Mouse (Mus musculus): Measurements from ENCODE around the gene Podxl.

Podxl gene

GRCm38 (mm10) chr6:31524647-31525046, 39.1 kb downstream of the Podxl start:
- no peak for DNase-seq (ENCODE audit: extremely low read depth, insufficient read length, low spot score)

GRCm38 (mm10) chr6:31524121-31524520, 39.7 kb downstream of the Podxl start:
- DNase-seq (ENCODE audit: extremely low read depth, insufficient read length, low spot score), result no peak

DNA sequence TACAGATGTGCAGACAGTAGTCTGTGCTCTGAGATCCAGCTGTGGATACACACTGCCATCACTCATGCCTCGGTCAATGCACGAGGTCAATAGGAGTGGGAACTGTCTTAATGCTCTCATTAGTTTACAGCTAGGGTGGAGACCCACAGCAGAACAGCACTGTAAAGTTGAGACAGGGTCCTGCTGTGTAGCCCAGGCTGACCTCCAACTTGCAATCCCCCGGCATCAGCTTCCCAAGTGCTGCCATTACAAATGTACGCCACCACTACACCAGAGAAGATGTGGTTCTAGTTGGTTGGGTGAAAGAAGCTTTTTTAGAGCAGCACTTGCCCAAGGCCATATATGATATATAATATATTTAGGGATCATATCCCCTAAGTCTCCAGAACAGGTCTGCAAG, 40.1 kb downstream of the Podxl start:
- no peak for DNase-seq (ENCODE audit: extremely low read depth, insufficient read length, low spot score)

DNA sequence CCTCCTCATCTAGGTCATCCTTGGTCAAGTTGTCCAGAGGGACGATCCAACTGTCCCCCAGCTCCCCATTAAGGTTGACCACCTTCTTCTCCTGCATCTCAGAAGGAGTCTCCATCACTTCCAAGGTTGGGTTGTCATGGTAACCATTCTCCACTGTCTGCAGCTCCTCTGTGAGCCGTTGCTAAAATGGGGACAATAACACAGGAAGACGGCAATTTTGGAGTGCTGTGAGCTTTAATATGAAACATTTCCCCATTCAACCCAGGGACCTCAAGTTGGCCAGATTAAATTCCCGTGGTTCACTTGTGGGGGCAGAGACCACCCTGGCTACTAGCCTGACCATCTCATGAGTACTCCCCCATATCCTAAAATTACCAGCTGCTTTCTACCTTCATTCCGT, 40.7 kb downstream of the Podxl start:
- DNase-seq (ENCODE audit: extremely low read depth, insufficient read length, low spot score), result no peak

- no peak for DNase-seq (ENCODE audit: extremely low read depth, insufficient read length, low spot score)
Observed at GRCm38 (mm10) chr6:31522478-31522877, 41.3 kb downstream of the Podxl start.

DNA sequence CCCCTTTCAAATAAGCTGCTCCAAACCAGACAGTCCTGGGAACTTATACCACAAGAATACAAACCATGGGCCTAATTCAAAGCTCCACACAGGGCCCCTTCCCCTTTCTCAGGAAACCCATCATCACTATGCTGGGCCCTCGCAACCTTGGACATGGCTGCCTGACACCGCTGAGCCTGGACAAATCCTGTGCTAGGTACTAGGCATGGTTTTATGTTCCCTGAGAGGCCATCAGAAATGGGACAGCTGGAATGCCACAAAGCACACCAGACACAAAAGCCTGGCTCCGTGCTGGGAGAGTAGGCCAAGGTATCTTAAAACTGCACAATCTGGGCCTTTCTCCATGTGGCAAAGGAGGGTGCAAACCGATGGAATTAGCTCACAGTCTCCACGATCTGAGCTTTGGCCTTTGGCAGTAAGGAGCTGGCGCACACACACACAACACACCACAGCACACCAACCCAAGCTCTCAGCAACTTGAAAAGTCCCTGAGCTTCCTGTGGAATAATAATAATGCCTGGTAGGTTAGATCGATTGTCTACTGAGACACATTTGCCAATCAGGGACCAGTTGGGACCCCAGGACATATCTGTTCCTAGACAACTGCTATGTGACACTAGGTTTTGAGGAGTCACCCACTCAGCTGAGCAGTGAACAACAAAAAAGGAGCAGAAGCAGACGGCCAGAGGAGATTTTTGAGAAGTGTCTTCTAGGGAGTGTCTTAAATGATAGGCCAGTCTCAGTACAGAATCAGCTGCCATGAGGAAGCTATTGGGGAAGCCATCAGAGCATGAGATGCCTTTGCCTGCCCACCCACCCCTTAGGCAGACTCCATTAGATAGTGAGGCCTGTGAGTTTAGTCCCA, 42.1 kb downstream of the Podxl start:
- no peak for DNase-seq (ENCODE audit: extremely low read depth, insufficient read length, low spot score)

- DNase-seq (ENCODE audit: extremely low read depth, insufficient read length, low spot score), result no peak
Observed at GRCm38 (mm10) chr6:31520486-31521215, 43.1 kb downstream of the Podxl start.

DNA sequence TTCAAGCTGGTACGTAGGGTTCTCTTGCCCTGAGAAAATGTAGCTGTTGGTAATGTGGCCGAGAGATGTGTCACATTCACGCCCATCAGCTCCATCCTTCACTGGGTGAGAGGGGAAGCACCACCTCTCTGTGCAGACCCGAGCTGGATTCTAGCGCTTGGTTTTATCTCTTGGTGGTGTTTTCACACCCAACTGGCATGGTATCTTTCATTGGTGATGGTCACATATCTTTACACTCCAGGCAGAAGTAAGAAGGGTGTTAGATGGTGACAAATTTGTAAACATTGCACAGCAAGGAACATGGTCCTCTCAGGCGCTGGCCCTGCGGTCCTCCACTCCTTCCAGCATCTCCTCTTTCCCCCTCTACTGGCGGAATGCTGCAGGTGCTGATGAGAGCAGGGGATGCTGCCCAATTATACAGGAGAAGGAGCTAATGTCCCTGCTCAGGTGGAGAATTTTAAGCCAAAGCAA, 44.7 kb downstream of the Podxl start:
- DNase-seq (ENCODE audit: extremely low read depth, insufficient read length, low spot score), result peak; percentile 43

DNA sequence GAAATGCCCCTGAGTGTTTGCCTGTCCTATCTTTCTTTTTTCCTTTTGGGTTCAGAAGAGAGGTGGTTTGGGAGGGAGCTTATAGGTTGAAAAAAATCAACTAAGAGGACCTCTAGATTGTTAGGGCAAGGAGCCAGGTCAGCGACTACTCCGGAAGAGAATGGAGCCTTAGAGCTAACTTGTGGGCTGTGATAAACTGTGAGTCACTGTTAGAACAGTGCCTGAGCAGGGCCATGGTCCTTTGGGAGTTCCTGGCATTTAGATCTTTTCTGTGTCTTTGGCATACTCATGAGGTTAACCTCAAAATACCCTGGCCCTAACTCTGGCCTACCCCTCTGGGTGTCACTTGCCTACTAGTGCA, 45.5 kb downstream of the Podxl start:
- DNase-seq (ENCODE audit: extremely low read depth, insufficient read length, low spot score), result peak; percentile 70

DNA sequence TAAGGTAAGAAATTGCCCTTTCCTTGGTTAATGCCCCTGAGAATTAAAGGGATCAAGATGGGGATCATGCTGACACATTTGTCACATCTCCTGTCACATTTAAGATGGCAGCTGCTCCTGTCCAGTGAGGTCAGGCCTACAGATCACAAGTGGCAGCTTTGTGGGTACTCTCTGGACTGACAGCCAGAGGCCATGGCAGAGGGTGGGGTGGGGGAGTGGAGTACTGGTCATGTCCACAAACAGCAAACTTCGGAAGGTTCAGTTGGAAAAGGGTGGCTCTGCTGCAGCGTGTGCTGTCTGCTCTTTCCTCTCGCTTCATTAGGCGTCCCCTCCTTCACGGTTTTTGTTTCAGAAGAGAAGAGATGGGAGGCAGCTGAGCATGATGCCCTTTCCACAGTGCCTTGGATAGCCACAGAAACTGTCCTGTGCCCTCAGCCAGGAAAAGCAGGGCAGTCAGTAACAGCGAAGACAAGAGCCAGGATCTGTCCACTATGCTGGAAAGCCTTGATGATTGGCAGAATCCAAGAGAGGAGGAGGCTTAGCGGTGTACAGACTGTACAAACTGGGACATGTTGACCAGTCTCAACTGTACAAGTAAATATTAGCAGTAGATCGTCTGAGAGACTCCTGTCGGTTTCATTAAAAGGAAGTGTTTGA, 46.0 kb downstream of the Podxl start:
- DNase-seq (ENCODE audit: extremely low read depth, insufficient read length, low spot score), result peak; percentile 60

DNA sequence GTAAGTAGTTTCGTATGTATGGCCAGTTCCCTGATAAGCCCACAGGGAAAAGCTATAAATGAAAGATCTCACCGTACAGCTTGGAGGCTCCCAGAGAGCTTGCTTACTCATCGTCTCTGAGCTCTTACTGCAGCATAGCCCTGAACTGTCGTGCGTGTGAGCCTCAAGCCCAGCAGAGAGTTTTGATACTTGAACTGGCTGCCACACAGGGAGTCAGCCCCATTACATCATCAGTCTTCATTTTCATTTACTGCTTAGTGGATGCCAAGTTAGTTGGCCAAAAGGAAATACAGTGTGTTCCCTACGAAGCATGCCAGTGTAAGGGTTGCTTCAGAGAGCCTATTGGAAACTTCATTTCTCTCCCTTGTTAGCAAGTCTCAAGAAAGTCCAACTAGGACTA, 50.1 kb downstream of the Podxl start:
- DNase-seq (ENCODE audit: extremely low read depth, insufficient read length, low spot score), result no peak

DNA sequence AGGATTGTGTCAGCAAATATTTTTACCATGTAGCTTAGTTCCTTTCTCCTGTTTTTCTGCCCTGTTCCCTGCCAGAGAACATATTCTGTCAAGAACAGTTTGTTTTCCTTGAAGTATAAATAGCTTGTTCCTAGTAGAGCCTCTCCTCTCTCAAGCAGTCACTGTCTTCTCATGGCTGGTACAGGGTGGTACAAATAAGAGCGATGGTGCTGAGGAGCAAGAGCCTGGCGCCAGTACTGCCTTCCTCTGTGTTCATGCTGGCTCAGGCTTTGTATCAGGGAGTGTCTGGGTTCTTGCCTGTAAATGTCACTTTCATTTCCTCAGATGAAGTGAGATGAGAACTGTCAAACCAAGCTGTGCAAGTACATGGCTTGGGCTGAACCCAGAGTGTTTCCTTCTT, 61.2 kb downstream of the Podxl start:
- no peak for DNase-seq (ENCODE audit: extremely low read depth, insufficient read length, low spot score)

DNA sequence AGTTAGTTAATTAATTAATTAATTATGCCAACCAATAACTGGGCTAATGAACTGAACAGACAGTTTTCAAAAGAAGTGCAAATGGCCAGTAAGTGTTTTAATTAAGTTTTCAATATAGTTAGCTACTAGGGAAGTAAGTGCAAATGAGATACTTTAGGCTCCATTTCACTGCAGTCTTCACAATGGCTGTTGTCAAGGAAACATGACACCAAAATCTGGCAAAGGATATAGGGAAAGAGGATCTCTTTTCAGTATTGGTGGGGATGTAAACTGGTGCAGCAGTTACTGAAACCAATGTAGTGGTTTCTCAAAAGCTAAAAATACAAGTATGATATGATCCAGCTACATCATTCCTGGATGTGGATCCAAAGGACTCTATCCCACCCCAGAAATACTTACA, 63.1 kb downstream of the Podxl start:
- DNase-seq (ENCODE audit: extremely low read depth, insufficient read length, low spot score), result no peak

DNA sequence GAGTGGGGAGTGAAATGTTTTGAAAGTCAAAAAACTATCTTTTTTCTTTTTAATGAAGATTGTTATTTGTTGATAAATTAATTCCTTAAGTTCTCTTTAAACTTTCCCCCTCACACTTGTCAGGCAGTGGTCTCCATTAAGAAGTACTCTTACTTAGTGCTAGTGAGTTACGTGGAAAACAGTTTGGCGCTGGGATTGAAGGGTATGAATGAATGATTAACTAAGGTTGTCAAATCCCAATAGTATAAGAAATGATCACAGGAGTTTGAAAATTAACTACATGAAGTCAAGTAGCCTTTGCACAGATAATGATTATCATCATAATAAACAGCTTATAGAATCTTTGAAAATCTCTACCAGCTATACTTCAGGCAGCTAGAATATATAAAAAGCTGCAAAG, 63.5 kb downstream of the Podxl start:
- no peak for DNase-seq (ENCODE audit: extremely low read depth, insufficient read length, low spot score)

GRCm38 (mm10) chr6:31499836-31500235, 63.9 kb downstream of the Podxl start:
- no peak for DNase-seq (ENCODE audit: extremely low read depth, insufficient read length, low spot score)

- DNase-seq (ENCODE audit: extremely low read depth, insufficient read length, low spot score), result no peak
Observed at GRCm38 (mm10) chr6:31496227-31496626, 67.6 kb downstream of the Podxl start.

DNA sequence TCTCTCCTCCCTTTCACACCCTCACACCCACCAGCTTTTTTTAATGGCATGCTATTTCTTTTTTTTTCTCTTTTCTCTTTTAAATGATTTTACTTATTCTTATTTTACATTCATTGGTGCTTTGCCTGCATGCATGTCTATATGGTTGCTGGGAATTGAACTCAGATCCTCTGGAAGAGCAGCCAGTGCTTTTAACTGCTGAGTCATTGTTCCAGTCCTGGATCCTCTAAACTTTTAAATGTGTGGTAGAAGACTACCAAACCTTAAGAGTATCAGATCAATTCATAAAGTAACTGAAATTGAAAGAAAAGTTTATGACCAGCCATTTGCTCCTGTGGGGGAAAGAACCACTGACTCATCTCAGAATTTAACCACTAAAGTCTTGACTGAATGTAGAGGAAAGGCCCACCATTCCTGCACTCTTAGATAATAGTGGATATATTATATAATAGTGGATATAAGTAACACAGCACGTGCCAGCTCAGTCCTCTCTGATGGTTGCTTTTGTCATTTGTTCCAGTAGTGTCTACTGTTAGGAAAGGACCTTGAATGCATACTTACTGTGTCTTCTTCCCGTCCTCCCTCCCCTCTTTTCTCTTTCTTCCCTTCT, 68.6 kb downstream of the Podxl start:
- DNase-seq (ENCODE audit: extremely low read depth, insufficient read length, low spot score), result no peak

- DNase-seq (ENCODE audit: extremely low read depth, insufficient read length, low spot score), result no peak
Observed at GRCm38 (mm10) chr6:31489950-31490349, 73.8 kb downstream of the Podxl start.

DNA sequence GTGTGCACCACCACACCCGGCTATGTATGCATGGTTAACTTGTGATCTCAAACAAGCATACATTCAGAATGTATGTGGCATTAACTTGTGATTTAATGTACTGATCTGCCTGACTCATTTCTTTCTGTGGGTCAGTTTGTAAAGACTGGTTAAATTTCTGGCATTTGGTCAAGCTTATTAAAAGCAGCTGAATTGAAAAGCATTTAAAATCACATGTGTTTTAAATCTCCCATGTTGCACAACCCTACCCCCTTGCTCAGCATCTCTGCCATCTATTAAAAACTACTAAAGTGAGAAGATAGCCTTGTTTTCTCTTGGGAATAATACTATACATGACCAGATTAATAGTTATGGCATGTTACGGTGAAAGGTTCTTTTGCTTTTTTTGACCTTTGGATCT, 77.2 kb downstream of the Podxl start:
- no peak for DNase-seq (ENCODE audit: extremely low read depth, insufficient read length, low spot score)

DNA sequence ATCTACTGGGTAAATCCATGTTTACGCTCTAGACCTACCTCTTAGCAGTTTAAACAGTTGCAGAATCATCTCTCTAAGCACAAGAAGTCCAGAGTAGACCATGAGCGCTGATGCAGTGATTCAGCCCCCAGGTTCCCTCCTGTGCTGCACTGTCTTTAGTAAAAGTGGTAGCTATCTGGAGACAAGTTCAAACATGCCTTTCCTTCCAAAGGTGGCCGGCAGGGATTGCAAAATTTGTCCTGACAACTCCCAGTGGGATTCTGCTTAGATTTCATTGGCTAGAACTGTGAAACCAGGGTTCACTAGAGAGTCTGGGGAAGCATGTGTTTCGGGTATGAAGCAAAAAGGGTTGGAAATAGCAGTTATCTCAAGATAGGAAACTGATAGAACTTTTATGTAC, 83.8 kb downstream of the Podxl start:
- no peak for DNase-seq (ENCODE audit: extremely low read depth, insufficient read length, low spot score)

- no peak for DNase-seq (ENCODE audit: extremely low read depth, insufficient read length, low spot score)
Observed at GRCm38 (mm10) chr6:31478221-31478620, 85.6 kb downstream of the Podxl start.
